In genomic region chr3:34328865-34329264, GRCm38 (mm10) we compare ENCODE assay signal across 10 mouse cellular contexts.
DNase-seq lines count a peak whose midpoint lies in the region; ATAC-seq and TF ChIP-seq lines count a peak whose summit lies in the region.
"Had no signal": no experiment of that assay in that cellular context is flagged by ENCODE, and none has a peak within 500 bp of the region (broad histone marks: within the 10 kb centered on the region; RNA-seq: fewer than 3 reads in every experiment).

No protein-coding gene starts in this region.

- WGBS in neural tube, embryonic 15.5 days: 25% methylated on average over 2 of the region's 2 CpGs

- no peak overlapping the region for H3K4me3 ChIP-seq in gastrocnemius, adult 2 months
- no peak overlapping the region for H3K4me3 ChIP-seq in neural tube, embryonic 15.5 days (replicated peaks)
- H3K4me3 ChIP-seq: hindbrain, embryonic 15.5 days; neural tube, embryonic 12.5 days had no signal

- peaks cover 24% of the 10 kb centered on the region for H3K4me1 ChIP-seq in neural tube, embryonic 15.5 days

- intact Hi-C loops in gastrocnemius, adult 2 months (cut with DNase I): loop anchor here (10.0 kb wide), 1 partner anchor 1156 kb away; no protein-coding TSS in a partner anchor
- intact Hi-C loops in gastrocnemius, postnatal 36 days (cut with DNase I): no loop called here

- ATAC-seq in neural tube, embryonic 15.5 days (ENCODE audit: low FRiP score): no peak

- H3K27me3 ChIP-seq in neural tube, embryonic 15.5 days (replicated peaks): 0 out of 2 replicates have a peak, but pooled peaks cover 6% of the 10 kb centered on the region

- no peaks in the 10 kb centered on the region for H3K36me3 ChIP-seq in neural tube, embryonic 15.5 days
- H3K36me3 ChIP-seq: hindbrain, embryonic 15.5 days; neural tube, embryonic 12.5 days had no signal

- TF ChIP-seq CTCF in gastrocnemius, adult 2 months (IDR thresholded peaks at IDR 0.05): peak; percentile 57

- DNase-seq in gastrocnemius, adult 2 months: no peak
- DNase-seq in gastrocnemius, postnatal 36 days: no peak
- peak; percentile 7 for DNase-seq in thymus, postnatal 14 days
- no peak for DNase-seq in thymus, postnatal 25 days
- peak; percentile 16 for DNase-seq in cerebellum, adult 9-11 months
- DNase-seq in layer of hippocampus, adult 9-10 months (ENCODE audit: low spot score): peak; percentile 38
- DNase-seq in right cerebral cortex, postnatal 36 days (ENCODE audit: low spot score in 2 of 2): peak; percentile 17 to 19

- no peak overlapping the region for H3K9ac ChIP-seq in neural tube, embryonic 15.5 days (replicated peaks)
- H3K9ac ChIP-seq: hindbrain, embryonic 15.5 days; neural tube, embryonic 12.5 days had no signal

- H3K4me2 ChIP-seq in neural tube, embryonic 15.5 days: no peak overlapping the region
- H3K4me2 ChIP-seq: hindbrain, embryonic 15.5 days; neural tube, embryonic 12.5 days had no signal

- no peak overlapping the region for H3K27ac ChIP-seq in gastrocnemius, adult 2 months
- no peak overlapping the region for H3K27ac ChIP-seq in neural tube, embryonic 15.5 days (replicated peaks)
- H3K27ac ChIP-seq: hindbrain, embryonic 15.5 days; neural tube, embryonic 12.5 days had no signal

- no peaks in the 10 kb centered on the region for H3K9me3 ChIP-seq in neural tube, embryonic 15.5 days (replicated peaks)
- H3K9me3 ChIP-seq: hindbrain, embryonic 15.5 days; neural tube, embryonic 12.5 days had no signal

Comparison
In these comparisons a context has a peak if more than half of its experiments do, and no peak if none do; other contexts are left out.
1. DNase-seq: peak in thymus, postnatal 14 days (single experiment), cerebellum, adult 9-11 months (single experiment), layer of hippocampus, adult 9-10 months (single experiment) and right cerebral cortex, postnatal 36 days (2 of 2); none in gastrocnemius, adult 2 months (single experiment), gastrocnemius, postnatal 36 days (0 of 2) and thymus, postnatal 25 days (single experiment).